Mouse (Mus musculus) limb, embryonic 14.5 days (tissue): Measurements from ENCODE around the gene Dpagt1. TPM values are rescaled to one million over a fixed set of nuclear protein-coding genes. Genes with fewer than 3 reads are reported as not detected.

Source experiments
- ATAC-seq: fragments of 200-750 bp; cut with Nextera tagmentation; 2 replicates; pipeline ENCODE4 v1.8.0; 2017; ENCODE audit warnings: low read depth, moderate number of reproducible peaks, moderate TSS enrichment; ENCODE audit not compliant: low FRiP score
- DNase-seq: peaks from one replicate; pipeline ENCODE4 v3.0.0-alpha.2; 2015; ENCODE audit warnings: low spot score
- H3K27ac ChIP-seq: fragments of 300-500 bp; sonication (generic); replicated peaks from 2 replicates; pipeline ENCODE4 v1.5.1; 2014; ENCODE audit warnings: low read depth, mild to moderate bottlenecking, low read length, moderate library complexity, mixed read lengths
- H3K27me3 ChIP-seq: fragments of 300-500 bp; sonication (generic); 2 replicates; pipeline ENCODE4 v1.6.1; 2014; ENCODE audit warnings: low read length, mixed read lengths; ENCODE audit not compliant: control insufficient read depth, insufficient read depth
- H3K36me3 ChIP-seq: fragments of 300-500 bp; sonication (generic); 2 replicates; pipeline ENCODE4 v1.6.1; 2014; ENCODE audit warnings: mild to moderate bottlenecking, low read length, moderate library complexity, mixed read lengths; ENCODE audit not compliant: control insufficient read depth, insufficient read depth
- H3K4me1 ChIP-seq: fragments of 300-500 bp; sonication (generic); 2 replicates; pipeline ENCODE4 v1.6.1; 2014; ENCODE audit warnings: antibody characterized with exemption, low read length, mixed read lengths; ENCODE audit not compliant: control insufficient read depth, insufficient read depth
- H3K4me2 ChIP-seq: fragments of 300-500 bp; sonication (generic); replicated peaks from 2 replicates; pipeline ENCODE4 v1.6.1; 2014; ENCODE audit warnings: low read depth, mild to moderate bottlenecking, low read length, moderate library complexity; ENCODE audit not compliant: severe bottlenecking
- H3K4me3 ChIP-seq: fragments of 300-500 bp; sonication (generic); replicated peaks from 2 replicates; pipeline ENCODE4 v1.5.1; 2014; ENCODE audit warnings: low read length
- H3K9ac ChIP-seq: fragments of 300-500 bp; sonication (generic); 2 replicates; pipeline ENCODE4 v1.6.1; 2014; ENCODE audit warnings: mild to moderate bottlenecking, low read depth, low read length, moderate library complexity; ENCODE audit not compliant: severe bottlenecking
- H3K9me3 ChIP-seq: fragments of 300-500 bp; sonication (generic); 2 replicates; pipeline ENCODE4 v1.6.1; 2016; ENCODE audit warnings: low read length; ENCODE audit not compliant: control insufficient read depth
- POLR2A ChIP-seq: fragments of 200-500 bp; IDR thresholded peaks from 2 replicates; pipeline ENCODE4 v1.8.0; 2012; ENCODE audit warnings: inconsistent platforms, mild to moderate bottlenecking, moderate library complexity, borderline replicate concordance; ENCODE audit not compliant: insufficient read depth, insufficient read length; ENCODE audit errors: extremely low read depth
- WGBS: fragments of 180-500 bp; shearing (Covaris S2); extraction: QIAGEN DNeasy Blood & Tissue Kit; methylation state at CpG from one replicate; pipeline ENCODE4 v1.1.7; 2014; 5-methylcytosine and 5-hydroxymethylcytosine counted together
- polyA plus RNA-seq, 2 experiments: library from polyadenylated mRNA; depleted of rRNA in 1 of 2; stranded (reverse) in 1 of 2; unstranded in 1 of 2; fragments of >200 nt; fragmentation: Nextera tagmentation in 1 of 2; extraction: Ambion mirVana in 1 of 2; gene quantifications; 2 replicates each; pipeline versions ENCODE4 v1.2.1 to v1.2.3; 2012 to 2014

The Dpagt1 gene
- polyA plus RNA-seq (2012; rRNA removed) (47.9 and 71.0 TPM in 2 replicates), polyA plus RNA-seq (2014; fragmentation: Nextera tagmentation; extraction: Ambion mirVana) (39.4 and 39.5 TPM in 2 replicates)

DNA sequence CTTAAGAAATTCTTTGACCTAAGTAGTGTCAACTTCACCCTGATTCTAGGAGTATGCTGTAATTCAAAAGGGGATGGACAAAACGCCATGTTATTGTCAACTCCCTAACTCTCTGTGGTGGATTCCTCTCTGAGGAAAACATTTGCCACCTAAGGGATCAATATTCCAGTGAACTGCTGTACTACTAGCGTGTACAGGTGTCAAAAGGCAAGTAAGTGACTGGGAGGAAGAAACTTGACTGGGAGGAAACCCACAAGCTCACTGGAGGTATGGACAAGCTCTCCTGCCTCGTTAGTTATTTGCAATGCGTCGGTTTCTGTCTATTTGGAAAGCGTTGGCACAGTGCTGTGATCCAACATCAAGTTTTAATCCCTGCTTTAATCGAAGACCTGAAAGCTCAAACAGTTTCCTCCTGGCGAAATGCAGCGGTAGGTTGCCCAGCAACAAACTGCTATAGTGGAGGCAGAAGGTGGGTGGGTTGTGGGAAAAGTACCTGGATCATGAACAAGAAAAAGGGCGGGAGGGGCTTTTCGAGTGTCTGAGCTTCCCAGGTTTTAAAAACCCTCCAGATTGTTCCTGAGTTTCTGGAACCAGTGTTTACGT, at the start of gene Dpagt1:
Dpagt1 (plus strand) TSS at position 252 of the 603 bp plus-strand sequence.
- Histone ChIP-seq H3K4me2 (peak within 1 kb of the TSS; percentile 83), H3K9me3 (no peaks in the 10 kb centered on the region), H3K27ac (peak within 1 kb of the TSS; percentile 89), H3K4me3 (peak within 1 kb of the TSS; percentile 74), H3K27me3 (no peaks in the 10 kb centered on the region), H3K36me3 (peaks cover 23% of the 10 kb centered on the region), H3K4me1 (peaks cover 12% of the 10 kb centered on the region), H3K9ac (peak within 1 kb of the TSS; percentile 90)
- ATAC-seq (peak; percentile 43), DNase-seq (no peak)
- WGBS, result 3% methylated on average over 12 of the region's 12 CpGs
- no peak for TF ChIP-seq POLR2A

DNA sequence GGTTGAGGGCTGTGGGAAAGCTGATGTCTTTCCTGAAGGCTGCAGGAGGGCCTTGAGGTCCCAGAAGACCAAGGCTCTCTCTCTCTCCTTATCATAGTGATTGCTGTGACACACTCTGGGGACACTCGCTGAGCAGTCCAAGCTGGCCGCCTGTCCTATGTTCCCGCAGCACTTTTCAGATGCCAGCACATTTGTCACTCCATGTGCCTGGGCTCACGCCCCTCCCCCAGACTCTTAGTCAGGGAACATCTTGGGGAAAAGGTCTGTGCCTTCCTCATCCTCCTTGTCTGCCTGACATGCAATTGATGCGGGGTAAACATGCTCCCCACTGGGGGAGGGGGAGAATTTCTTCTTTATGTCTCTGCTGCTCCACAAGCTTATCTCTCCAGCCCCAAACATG, 42.6 kb upstream of the Dpagt1 start:
- Histone ChIP-seq H3K27me3 (no peaks in the 10 kb centered on the region), H3K36me3 (peaks cover 34% of the 10 kb centered on the region), H3K27ac (no peak overlapping the region), H3K4me1 (peaks cover 4% of the 10 kb centered on the region; the same call in 1 of the 2 replicates), H3K4me2 (no peak overlapping the region), H3K9ac (no peak overlapping the region), H3K9me3 (no peaks in the 10 kb centered on the region), H3K4me3 (no peak overlapping the region)
- TF ChIP-seq POLR2A, result no peak
- ATAC-seq, result no peak
- no peak for DNase-seq
- 59% methylated on average over 5 of the region's 5 CpGs for WGBS

DNA sequence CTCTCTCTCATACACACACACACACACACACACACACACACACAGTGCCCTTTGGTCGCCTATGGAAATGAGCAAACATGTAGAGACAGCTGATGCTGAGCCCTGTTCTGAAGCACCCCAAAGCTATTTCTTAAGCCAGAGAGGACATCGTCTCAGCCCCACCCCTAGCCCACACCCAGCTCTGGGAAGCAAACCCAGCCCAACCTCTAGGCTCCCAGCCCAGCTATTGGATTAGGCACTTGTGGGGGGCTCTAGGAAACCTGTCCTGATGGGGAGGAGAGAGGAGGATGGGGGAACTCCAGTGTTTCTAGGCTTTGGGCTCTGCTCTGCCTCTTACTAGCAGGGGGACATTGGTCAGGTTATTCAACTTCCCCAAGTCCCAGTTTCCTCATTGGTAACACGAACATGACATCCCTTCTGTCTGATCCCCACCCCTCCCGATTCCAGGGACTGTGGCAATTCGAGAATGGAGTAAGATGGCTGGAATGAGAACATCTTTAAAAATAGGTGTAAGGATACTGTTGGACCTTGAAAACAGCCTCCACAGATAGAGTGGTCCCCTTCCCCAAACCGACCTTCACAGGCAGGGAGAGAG, 39.5 kb upstream of the Dpagt1 start:
- ATAC-seq (no peak), DNase-seq (no peak)
- Histone ChIP-seq H3K4me1 (peaks cover 11% of the 10 kb centered on the region), H3K9ac (no peak overlapping the region), H3K4me3 (peak overlapping the region; percentile 2; the same call in 1 of the 2 replicates), H3K4me2 (peak overlapping the region; percentile 84; the same call in 1 of the 2 replicates), H3K9me3 (no peaks in the 10 kb centered on the region), H3K36me3 (peaks cover 16% of the 10 kb centered on the region), H3K27me3 (no peaks in the 10 kb centered on the region), H3K27ac (no peak overlapping the region)
- TF ChIP-seq POLR2A, result no peak
- WGBS, result 16% methylated on average over 6 of the region's 6 CpGs

DNA sequence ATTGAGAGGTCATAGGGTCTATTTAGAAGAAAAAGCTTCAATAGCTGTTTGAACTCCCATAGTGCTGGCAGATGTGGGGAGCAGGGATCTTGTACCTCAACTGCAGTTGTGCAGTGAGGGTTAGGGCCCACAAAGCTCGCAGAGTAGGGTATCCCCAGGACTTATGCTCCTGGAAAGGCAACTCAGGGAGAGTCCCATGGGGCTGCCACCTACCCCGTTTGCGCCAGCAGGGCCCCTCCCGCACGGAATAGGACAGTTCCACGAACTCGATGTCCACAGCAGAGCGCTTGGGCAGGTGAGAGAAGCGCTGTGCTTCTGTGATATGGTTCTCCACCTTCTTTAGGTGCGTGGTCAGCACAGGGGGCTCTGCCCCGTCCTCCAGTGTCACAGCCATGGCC, 38.8 kb upstream of the Dpagt1 start:
- peaks cover 11% of the 10 kb centered on the region for H3K4me1 ChIP-seq
- H3K4me3 ChIP-seq, result peak overlapping the region; percentile 63
- H3K27ac ChIP-seq, result no peak overlapping the region
- H3K27me3 ChIP-seq, result no peaks in the 10 kb centered on the region
- no peaks in the 10 kb centered on the region for H3K9me3 ChIP-seq
- H3K36me3 ChIP-seq, result peaks cover 13% of the 10 kb centered on the region
- H3K9ac ChIP-seq, result peak overlapping the region; percentile 76
- ATAC-seq, result no peak
- H3K4me2 ChIP-seq, result peak overlapping the region; percentile 84
- no peak for DNase-seq
- TF ChIP-seq POLR2A, result no peak
- WGBS, result 3% methylated on average over 11 of the region's 11 CpGs

DNA sequence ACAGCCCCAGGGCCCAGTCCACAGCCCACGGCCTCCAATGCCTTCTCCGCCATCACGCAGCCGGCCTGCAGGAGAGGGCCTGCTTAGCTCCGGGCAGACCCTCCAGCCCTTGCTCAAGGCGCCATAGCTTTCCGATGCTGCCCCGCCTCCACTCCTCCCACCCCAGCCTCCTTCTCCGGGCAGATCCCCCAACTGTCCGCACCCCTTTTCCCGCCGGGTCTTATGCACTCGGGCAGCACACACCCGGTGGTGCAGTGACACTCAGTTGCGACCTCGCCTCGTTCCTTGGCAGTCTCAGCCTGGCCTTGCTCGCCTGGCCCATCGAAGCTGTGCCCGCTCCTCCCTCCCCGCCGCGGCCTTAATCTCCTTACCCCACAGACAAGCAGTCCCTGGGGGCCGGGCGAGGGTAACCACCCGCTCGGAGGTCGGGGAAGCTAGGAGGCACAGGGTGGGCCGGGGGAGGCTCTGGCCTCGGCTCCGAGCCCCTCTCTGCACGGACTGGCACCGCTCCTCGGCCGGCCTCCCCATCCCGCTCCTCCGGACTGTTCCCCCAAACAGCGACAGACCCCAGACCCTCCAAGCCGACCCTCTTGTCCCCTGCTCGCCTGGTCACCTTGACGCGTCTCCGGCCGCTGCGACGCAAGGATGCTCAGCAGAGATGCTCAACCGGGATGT, 38.3 kb upstream of the Dpagt1 start:
- no peaks in the 10 kb centered on the region for H3K9me3 ChIP-seq
- H3K4me1 ChIP-seq, result peaks cover 11% of the 10 kb centered on the region
- TF ChIP-seq POLR2A, result no peak
- H3K27ac ChIP-seq, result no peak overlapping the region
- H3K9ac ChIP-seq, result peak overlapping the region; percentile 76
- ATAC-seq (peak; percentile 44), DNase-seq (no peak)
- no peaks in the 10 kb centered on the region for H3K27me3 ChIP-seq
- H3K4me3 ChIP-seq, result peak overlapping the region; percentile 63
- H3K36me3 ChIP-seq, result peaks cover 15% of the 10 kb centered on the region
- H3K4me2 ChIP-seq, result peak overlapping the region; percentile 84
- under 1% methylated on average over 34 of the region's 47 CpGs for WGBS
